Mouse (Mus musculus): Measurements from ENCODE around the gene Ugt1a6a.
"Not testable (repeated sequence)": the region's sequence is repeated elsewhere in the genome, so short reads cannot be mapped to it uniquely, and the experiment has no call there.

DNA sequence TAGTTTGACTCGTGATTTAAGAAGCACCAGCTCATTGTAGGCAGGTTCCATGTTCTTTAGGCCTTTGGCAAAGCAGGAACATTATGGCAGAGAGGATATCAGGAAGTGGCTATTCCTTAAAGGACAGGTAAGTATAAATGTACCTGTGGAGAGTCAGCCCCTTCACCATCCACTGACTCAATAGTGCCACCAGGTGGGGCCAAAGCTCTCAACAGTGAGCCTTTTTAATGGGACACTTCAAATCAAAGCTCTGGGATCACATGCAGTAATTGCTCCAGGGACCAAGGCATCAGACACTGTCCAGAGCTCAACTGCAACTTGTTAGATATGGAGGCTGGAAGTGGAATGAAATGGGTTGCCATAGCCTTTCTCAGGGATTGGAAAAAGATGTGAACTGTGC is 13.1 kb upstream of the Ugt1a6a start:
- TF ChIP-seq CTCF (IDR thresholded peaks at IDR 0.05 in 2 of 3, conservative IDR thresholded peaks at IDR 0.05 in 1 of 3; ENCODE audit: control insufficient read depth in 1 of 3, insufficient read depth in 1 of 3, low read depth in 2 of 3, low read length in 3 of 3, poor library complexity in 1 of 3, severe bottlenecking in 1 of 3) = peak in 2 of 3 experiments; percentile 37; a peak in 4 of 6 replicates
- TF ChIP-seq POLR2AphosphoS5 (IDR thresholded peaks at IDR 0.05; ENCODE audit: borderline replicate concordance, low read depth, low read length); USF2 (IDR thresholded peaks at IDR 0.05; ENCODE audit: borderline replicate concordance in 1 of 2, insufficient read depth in 1 of 2, low read depth in 1 of 2, low read length in 2 of 2); GABPA (IDR thresholded peaks at IDR 0.05; ENCODE audit: low read depth, low read length); GATA1 (IDR thresholded peaks at IDR 0.05; ENCODE audit: low read depth, low read length); TAL1 (IDR thresholded peaks at IDR 0.05; ENCODE audit: low read length): not testable (repeated sequence)
